ENCODE assay signal across 29 mouse cellular contexts in genomic region chr13:38049888-38050287, GRCm38 (mm10). TPM values are rescaled to one million over a fixed set of nuclear protein-coding genes. Genes with fewer than 3 reads are reported as not detected.
DNase-seq lines count a peak whose midpoint lies in the region; ATAC-seq lines count a peak whose summit lies in the region.
"Had no signal": no experiment of that assay in that cellular context is flagged by ENCODE, and none has a peak within 500 bp of the region (broad histone marks: within the 10 kb centered on the region; RNA-seq: fewer than 3 reads in every experiment).

No protein-coding gene starts in this region.

- WGBS in heart, embryonic 11.5 days (ENCODE audit: insufficient replicate concordance), result 36% methylated on average over 3 of the region's 3 CpGs

- H3K4me2 ChIP-seq in heart, embryonic 11.5 days, result no peak overlapping the region
- H3K4me2 ChIP-seq: embryonic facial prominence, embryonic 13.5 days; forebrain, embryonic 13.5 days; heart, embryonic 12.5 days; heart, embryonic 15.5 days; hindbrain, embryonic 13.5 days had no signal

- ATAC-seq in CD4-positive, CD25-positive, alpha-beta regulatory T cell, adult 4 months, result peak; percentile 89
- peak; percentile 76 for ATAC-seq in activated CD4-positive, CD25-positive, alpha-beta regulatory T cell, adult 4 months
- ATAC-seq in megakaryocyte, adult 5-6 weeks (ENCODE audit: poor library complexity, severe bottlenecking), result peak; percentile 51
- no peak for ATAC-seq in heart, embryonic 11.5 days (replicated peaks; ENCODE audit: insufficient number of reproducible peaks, low FRiP score, low TSS enrichment)
- ATAC-seq: forebrain, embryonic 13.5 days; forebrain, embryonic 16.5 days; hindbrain, embryonic 16.5 days; intestine, postnatal 0 days had no signal

- H3K27ac ChIP-seq in heart, embryonic 11.5 days (ENCODE audit: low read depth, low read length), result no peak overlapping the region
- H3K27ac ChIP-seq: embryonic facial prominence, embryonic 10.5 days; embryonic facial prominence, embryonic 13.5 days; forebrain, embryonic 10.5 days; forebrain, embryonic 13.5 days; heart, embryonic 15.5 days; hindbrain, embryonic 10.5 days; hindbrain, embryonic 13.5 days had no signal

- peaks cover 32% of the 10 kb centered on the region for H3K36me3 ChIP-seq in heart, embryonic 11.5 days (ENCODE audit: control insufficient read depth, insufficient read depth, low read length)

- no peak overlapping the region for H3K4me3 ChIP-seq in heart, embryonic 11.5 days (ENCODE audit: low read depth, low read length)
- H3K4me3 ChIP-seq: embryonic facial prominence, embryonic 10.5 days; embryonic facial prominence, embryonic 13.5 days; forebrain, embryonic 10.5 days; forebrain, embryonic 13.5 days; heart, embryonic 12.5 days; heart, embryonic 15.5 days; hindbrain, embryonic 10.5 days; hindbrain, embryonic 13.5 days had no signal

- H3K27me3 ChIP-seq in heart, embryonic 11.5 days (ENCODE audit: control insufficient read depth, insufficient read depth, low read length), result no peaks in the 10 kb centered on the region
- H3K27me3 ChIP-seq: embryonic facial prominence, embryonic 13.5 days; forebrain, embryonic 13.5 days; heart, embryonic 12.5 days; heart, embryonic 15.5 days; hindbrain, embryonic 13.5 days had no signal

- DNase-seq in CD4-positive helper T cell, adult 2 months (ENCODE audit: low read depth, low spot score), result peak; percentile 51
- no peak for DNase-seq in cerebellum, postnatal 36 days
- no peak for DNase-seq in heart, adult 11 months
- DNase-seq: adrenal gland, adult 2 months; adrenal gland, postnatal 14 days; cerebellum, adult 11 months; cerebellum, adult 2 months; cerebellum, adult 9-11 months; cerebellum, postnatal 25 days; embryo, embryonic 11 days; gastrocnemius, postnatal 10 days; gastrocnemius, postnatal 36 days; heart, postnatal 10 days; heart, postnatal 36 days had no signal

- no peaks in the 10 kb centered on the region for H3K4me1 ChIP-seq in heart, embryonic 11.5 days (ENCODE audit: control insufficient read depth, insufficient read depth, low read length)
- H3K4me1 ChIP-seq: embryonic facial prominence, embryonic 10.5 days; embryonic facial prominence, embryonic 13.5 days; forebrain, embryonic 10.5 days; forebrain, embryonic 13.5 days; heart, embryonic 12.5 days; heart, embryonic 15.5 days; hindbrain, embryonic 10.5 days; hindbrain, embryonic 13.5 days had no signal

- H3K9me3 ChIP-seq in heart, embryonic 11.5 days (replicated peaks; ENCODE audit: control insufficient read depth, low read length), result no peaks in the 10 kb centered on the region
- H3K9me3 ChIP-seq: embryonic facial prominence, embryonic 10.5 days; embryonic facial prominence, embryonic 13.5 days; forebrain, embryonic 10.5 days; forebrain, embryonic 13.5 days; heart, embryonic 12.5 days; heart, embryonic 15.5 days; hindbrain, embryonic 10.5 days; hindbrain, embryonic 13.5 days had no signal

- H3K9ac ChIP-seq in heart, embryonic 11.5 days (ENCODE audit: low read depth, low read length), result no peak overlapping the region
- H3K9ac ChIP-seq: embryonic facial prominence, embryonic 13.5 days; forebrain, embryonic 13.5 days; heart, embryonic 12.5 days; heart, embryonic 15.5 days; hindbrain, embryonic 13.5 days had no signal

RNA-seq across cellular contexts. Expression of gene Cage1, which starts 13.0 kb away (rescaled TPM):
- 1 to 10 TPM; 1.3 to 2.2 TPM for polyA plus RNA-seq in CD4-positive, CD25-positive, alpha-beta regulatory T cell, adult 4 months (2017; shearing (Covaris generic))
- 1 to 10 TPM; 1.5 to 2.4 TPM for polyA plus RNA-seq in activated CD4-positive, CD25-positive, alpha-beta regulatory T cell, adult 4 months (2017; shearing (Covaris generic))
- 0.32 and 0.36 TPM in 2 replicates for total RNA-seq in megakaryocyte, adult 5-6 weeks (2015)
- total RNA-seq in megakaryocyte, adult 5-6 weeks (2017), result 0.73 and 1.5 TPM in 2 replicates
- polyA plus RNA-seq in heart, embryonic 11.5 days (2014; fragmentation: Nextera tagmentation; extraction: Ambion mirVana), result 0.94 and 1.2 TPM in 2 replicates

RNA-seq across cellular contexts. Expression of gene Riok1, which starts 13.1 kb away (rescaled TPM):
- polyA plus RNA-seq in CD4-positive, CD25-positive, alpha-beta regulatory T cell, adult 4 months (2017; shearing (Covaris generic)), result 100 to 1,000 TPM; 109 to 113 TPM
- 100 to 1,000 TPM in 1 of 2 experiments, 10 to 100 TPM in 1; 82.1 to 103 TPM for polyA plus RNA-seq in activated CD4-positive, CD25-positive, alpha-beta regulatory T cell, adult 4 months (2017; shearing (Covaris generic))
- total RNA-seq in megakaryocyte, adult 5-6 weeks (2015), result 38.3 and 42.2 TPM in 2 replicates
- total RNA-seq in megakaryocyte, adult 5-6 weeks (2017), result 85.5 and 96.3 TPM in 2 replicates
- 33.2 and 36.1 TPM in 2 replicates for polyA plus RNA-seq in heart, embryonic 11.5 days (2014; fragmentation: Nextera tagmentation; extraction: Ambion mirVana)

RNA-seq across cellular contexts. Expression of gene Ssr1, which starts 55.9 kb away (rescaled TPM):
- polyA plus RNA-seq in CD4-positive, CD25-positive, alpha-beta regulatory T cell, adult 4 months (2017; shearing (Covaris generic)), result 100 to 1,000 TPM; 103 to 115 TPM
- 100 to 1,000 TPM; 109 to 123 TPM for polyA plus RNA-seq in activated CD4-positive, CD25-positive, alpha-beta regulatory T cell, adult 4 months (2017; shearing (Covaris generic))
- total RNA-seq in megakaryocyte, adult 5-6 weeks (2015), result 96.5 and 104 TPM in 2 replicates
- 126 and 148 TPM in 2 replicates for total RNA-seq in megakaryocyte, adult 5-6 weeks (2017)
- polyA plus RNA-seq in heart, embryonic 11.5 days (2014; fragmentation: Nextera tagmentation; extraction: Ambion mirVana), result 100 and 126 TPM in 2 replicates
